Mouse (Mus musculus): ENCODE results near the gene Tex44. TPM values are rescaled to one million over a fixed set of nuclear protein-coding genes. Genes with fewer than 3 reads are reported as not detected.

Gene Tex44
- polyA plus RNA-seq, 1 experiment from 2014 or later, result not detected

DNA sequence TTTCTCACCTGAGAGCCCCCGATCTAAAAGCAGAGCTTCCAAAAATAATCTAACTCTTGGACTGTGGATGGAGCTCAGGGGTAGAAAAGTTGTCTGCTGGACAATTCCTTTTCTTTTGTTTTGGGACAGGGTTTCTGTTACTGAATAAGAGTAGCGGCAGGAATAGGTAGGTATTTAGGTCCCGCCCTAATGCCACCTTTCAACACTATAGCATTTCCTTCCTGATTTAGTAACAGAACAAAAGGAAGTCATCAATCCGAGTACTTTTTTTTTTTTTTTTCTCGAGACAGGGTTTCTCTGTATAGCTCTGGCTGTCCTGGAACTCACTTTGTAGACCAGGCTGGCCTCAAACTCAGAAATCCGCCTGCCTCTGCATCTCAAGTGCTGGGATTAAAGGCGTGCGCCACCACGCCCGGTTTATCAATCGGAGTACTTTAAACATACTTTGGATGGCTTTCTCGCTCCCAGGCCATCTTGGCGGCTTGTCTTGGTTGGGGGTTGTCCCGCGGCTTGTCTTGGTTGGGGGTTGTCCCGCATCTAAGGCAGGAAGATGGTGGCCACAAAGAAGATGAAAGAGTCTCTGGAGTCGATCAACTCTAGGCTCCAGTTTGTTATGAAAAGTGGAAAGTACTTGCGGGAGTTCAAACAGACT is 47.1 kb downstream of the Tex44 start:
- 90% methylated on average over 18 of the region's 18 CpGs for WGBS

More for the DNA sequence above, 47.1 kb downstream of the Tex44 start:
- H3K4me1 ChIP-seq, result peaks cover 23% of the 10 kb centered on the region
- H3K27ac ChIP-seq, result peak overlapping the region; percentile 97
- no peaks in the 10 kb centered on the region for H3K36me3 ChIP-seq
- H3K9ac ChIP-seq, result peak overlapping the region; percentile 67; the same call in 1 of the 2 replicates
- H3K9me3 ChIP-seq, result no peaks in the 10 kb centered on the region
- no peak overlapping the region for H3K4me2 ChIP-seq
- no peaks in the 10 kb centered on the region for H3K27me3 ChIP-seq
- H3K4me3 ChIP-seq, result no peak overlapping the region
- ATAC-seq (ENCODE audit: insufficient number of reproducible peaks, insufficient read depth, low FRiP score, low TSS enrichment, low read depth), result no peak

Other genes starting within 250 kb of the Tex44 start
- 6.0 and 6.7 TPM in 2 replicates for gene B3gnt7, start 123.5 kb upstream of the Tex44 start, polyA plus RNA-seq (2015; fragmentation: Nextera tagmentation; extraction: Ambion mirVana)
- 390 and 452 TPM in 2 replicates for gene Ncl, start 66.9 kb upstream of the Tex44 start, polyA plus RNA-seq (2015; fragmentation: Nextera tagmentation; extraction: Ambion mirVana)
- not detected in 2 replicates for gene Nmur1, start 101 bp upstream of the Tex44 start, polyA plus RNA-seq (2015; fragmentation: Nextera tagmentation; extraction: Ambion mirVana)
- gene Ptma, start 100.4 kb downstream of the Tex44 start, polyA plus RNA-seq (2015; fragmentation: Nextera tagmentation; extraction: Ambion mirVana), result 3,278 and 3,456 TPM in 2 replicates
- 70.7 and 78.5 TPM in 2 replicates for gene Pde6d, start 156.3 kb downstream of the Tex44 start, polyA plus RNA-seq (2015; fragmentation: Nextera tagmentation; extraction: Ambion mirVana)
- 46.8 and 54.5 TPM in 2 replicates for gene Cops7b, start 156.6 kb downstream of the Tex44 start, polyA plus RNA-seq (2015; fragmentation: Nextera tagmentation; extraction: Ambion mirVana)
- gene Nppc, start 244.2 kb downstream of the Tex44 start, polyA plus RNA-seq (2015; fragmentation: Nextera tagmentation; extraction: Ambion mirVana), result 1.6 and 3.2 TPM in 2 replicates